Mouse (Mus musculus) liver, embryonic 12.5 days (tissue): ENCODE measurements around the gene Plxna3. TPM values are rescaled to one million over a fixed set of nuclear protein-coding genes. Genes with fewer than 3 reads are reported as not detected.

Source experiments
- ATAC-seq: fragments of 200-750 bp; cut with Nextera tagmentation; 2 replicates; pipeline ENCODE4 v1.8.0; 2017; ENCODE audit warnings: moderate number of reproducible peaks, mild to moderate bottlenecking, moderate library complexity
- H3K27ac ChIP-seq: fragments of 300-500 bp; sonication (generic); 2 replicates; pipeline ENCODE4 v1.5.1; 2016; ENCODE audit warnings: mild to moderate bottlenecking
- H3K27me3 ChIP-seq: fragments of 300-500 bp; sonication (generic); replicated peaks from 2 replicates; pipeline ENCODE4 v1.6.1; 2016; ENCODE audit warnings: mild to moderate bottlenecking, moderate library complexity
- H3K36me3 ChIP-seq: fragments of 300-500 bp; sonication (generic); 2 replicates; pipeline ENCODE4 v1.6.1; 2016; ENCODE audit warnings: mild to moderate bottlenecking, moderate library complexity
- H3K4me1 ChIP-seq: fragments of 300-500 bp; sonication (generic); 2 replicates; pipeline ENCODE4 v1.6.1; 2016
- H3K4me2 ChIP-seq: fragments of 300-500 bp; sonication (generic); 2 replicates; pipeline ENCODE4 v1.6.1; 2016; ENCODE audit warnings: mild to moderate bottlenecking, moderate library complexity
- H3K4me3 ChIP-seq: fragments of 300-500 bp; sonication (generic); 2 replicates; pipeline ENCODE4 v1.5.1; 2016; ENCODE audit warnings: mild to moderate bottlenecking, moderate library complexity
- H3K9ac ChIP-seq: fragments of 300-500 bp; sonication (generic); 2 replicates; pipeline ENCODE4 v1.6.1; 2016; ENCODE audit warnings: mild to moderate bottlenecking, moderate library complexity
- H3K9me3 ChIP-seq: fragments of 300-500 bp; sonication (generic); replicated peaks from 2 replicates; pipeline ENCODE4 v1.6.1; 2016; ENCODE audit warnings: mild to moderate bottlenecking, moderate library complexity
- WGBS: fragments of 180-500 bp; shearing (Covaris S2); methylation state at CpG from one replicate; pipeline ENCODE4 v1.1.7; 2016; ENCODE audit not compliant: insufficient replicate concordance; 5-methylcytosine and 5-hydroxymethylcytosine counted together
- polyA plus RNA-seq: library from polyadenylated mRNA; unstranded; fragments of >200 nt; fragmentation: Nextera tagmentation; extraction: Ambion mirVana; gene quantifications from 2 replicates; pipeline ENCODE4 v1.2.1, GENCODE M21; 2016

Plxna3 gene
- 2.4 and 2.6 TPM in 2 replicates for polyA plus RNA-seq

- H3K27me3 ChIP-seq: peaks cover 8% of the 10 kb centered on the region; the same call in 1 of the 2 replicates
- peak within 1 kb of the TSS; percentile 48 for H3K4me3 ChIP-seq
- no peaks in the 10 kb centered on the region for H3K36me3 ChIP-seq
- H3K27ac ChIP-seq: peak within 1 kb of the TSS; percentile 12; the same call in 1 of the 2 replicates
- peaks cover 27% of the 10 kb centered on the region; the same call in 1 of the 2 replicates for H3K4me1 ChIP-seq
- H3K9ac ChIP-seq: peak within 1 kb of the TSS; percentile 52
- ATAC-seq: peak; percentile 90
- 18% methylated on average over 24 of the region's 30 CpGs for WGBS
- H3K4me2 ChIP-seq: peak within 1 kb of the TSS; percentile 70
- H3K9me3 ChIP-seq: no peaks in the 10 kb centered on the region
Observed at GRCm38 (mm10) chrX:74328725-74329161, at the start of gene Plxna3. Gene Plxna3, plus strand, starts transcription at chrX:74329066.

DNA sequence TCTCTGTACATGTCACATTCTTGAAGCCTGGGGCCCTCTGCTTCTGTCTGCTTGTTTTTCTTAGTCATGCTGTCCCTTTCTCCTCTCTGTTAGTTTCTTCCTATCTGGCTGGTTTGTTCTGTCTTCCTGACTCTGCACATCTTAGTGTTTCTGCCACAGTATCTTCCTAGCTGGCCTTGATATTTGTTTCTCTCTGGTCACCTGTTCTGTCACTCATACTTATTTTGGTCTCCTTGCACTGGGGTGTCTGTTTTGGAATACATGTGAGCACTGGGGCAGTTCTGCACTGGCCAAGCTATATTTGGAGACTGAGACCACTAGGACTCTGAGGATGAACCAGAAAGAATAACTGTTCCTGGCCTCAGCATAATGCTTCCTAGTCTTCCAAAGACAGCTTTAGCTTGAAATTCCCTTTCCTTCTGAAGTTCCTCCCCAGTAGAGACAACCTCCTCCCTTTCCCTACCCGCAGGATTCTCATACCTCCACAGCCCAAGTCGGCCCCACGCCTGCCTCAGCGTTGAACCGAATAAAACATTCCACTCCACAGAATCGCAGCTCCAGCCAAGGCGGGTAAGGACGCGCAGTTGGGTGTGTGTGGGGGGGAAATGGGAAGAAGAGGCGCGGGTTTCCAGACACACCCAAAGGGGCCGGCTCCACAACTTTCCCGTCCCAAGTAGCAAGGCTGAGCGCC, 47.7 kb upstream of the Plxna3 start:
- Histone ChIP-seq H3K27me3 (no peaks in the 10 kb centered on the region), H3K9ac (peak overlapping the region; percentile 76), H3K4me1 (peaks cover 34% of the 10 kb centered on the region), H3K9me3 (no peaks in the 10 kb centered on the region), H3K27ac (peak overlapping the region; percentile 95), H3K4me3 (peak overlapping the region; percentile 71), H3K4me2 (peak overlapping the region; percentile 85), H3K36me3 (peaks cover 16% of the 10 kb centered on the region; the same call in 1 of the 2 replicates)
- ATAC-seq: peak; percentile 3; the same call in 1 of the 2 replicates
- 11% methylated on average over 14 of the region's 14 CpGs for WGBS

GRCm38 (mm10) chrX:74281732-74282394, 47.0 kb upstream of the Plxna3 start, which contains the start of the genes Taz and Dnase1l1:
Gene Taz, plus strand, starts transcription at chrX:74281912.
Gene Dnase1l1, minus strand, starts transcription at chrX:74282337.
- H3K9me3 ChIP-seq: no peaks in the 10 kb centered on the region
- WGBS: 6% methylated on average over 16 of the region's 16 CpGs
- H3K9ac ChIP-seq: peak within 1 kb of the TSS; percentile 76
- peak within 1 kb of the TSS; percentile 95 for H3K27ac ChIP-seq
- peak; percentile 97 for ATAC-seq
- H3K36me3 ChIP-seq: peaks cover 10% of the 10 kb centered on the region; the same call in 1 of the 2 replicates
- H3K4me1 ChIP-seq: peaks cover 34% of the 10 kb centered on the region
- no peaks in the 10 kb centered on the region for H3K27me3 ChIP-seq
- peak within 1 kb of the TSS; percentile 71 for H3K4me3 ChIP-seq
- H3K4me2 ChIP-seq: peak within 1 kb of the TSS; percentile 85

GRCm38 (mm10) chrX:74282395-74283091, 46.3 kb upstream of the Plxna3 start:
- ATAC-seq: peak; percentile 52
- 6% methylated on average over 39 of the region's 39 CpGs for WGBS
- peak overlapping the region; percentile 95 for H3K27ac ChIP-seq
- H3K4me1 ChIP-seq: peaks cover 34% of the 10 kb centered on the region
- H3K9ac ChIP-seq: peak overlapping the region; percentile 76
- H3K27me3 ChIP-seq: no peaks in the 10 kb centered on the region
- no peaks in the 10 kb centered on the region for H3K9me3 ChIP-seq
- H3K4me3 ChIP-seq: peak overlapping the region; percentile 71
- peaks cover 10% of the 10 kb centered on the region; the same call in 1 of the 2 replicates for H3K36me3 ChIP-seq
- H3K4me2 ChIP-seq: peak overlapping the region; percentile 85

GRCm38 (mm10) chrX:74283092-74283437, 45.8 kb upstream of the Plxna3 start:
- peak overlapping the region; percentile 85 for H3K4me2 ChIP-seq
- H3K9ac ChIP-seq: peak overlapping the region; percentile 76
- peaks cover 12% of the 10 kb centered on the region for H3K36me3 ChIP-seq
- no peaks in the 10 kb centered on the region for H3K27me3 ChIP-seq
- WGBS: 24% methylated on average over 5 of the region's 5 CpGs
- H3K9me3 ChIP-seq: no peaks in the 10 kb centered on the region
- ATAC-seq: no peak
- H3K27ac ChIP-seq: peak overlapping the region; percentile 95
- H3K4me1 ChIP-seq: peaks cover 31% of the 10 kb centered on the region
- peak overlapping the region; percentile 71 for H3K4me3 ChIP-seq

DNA sequence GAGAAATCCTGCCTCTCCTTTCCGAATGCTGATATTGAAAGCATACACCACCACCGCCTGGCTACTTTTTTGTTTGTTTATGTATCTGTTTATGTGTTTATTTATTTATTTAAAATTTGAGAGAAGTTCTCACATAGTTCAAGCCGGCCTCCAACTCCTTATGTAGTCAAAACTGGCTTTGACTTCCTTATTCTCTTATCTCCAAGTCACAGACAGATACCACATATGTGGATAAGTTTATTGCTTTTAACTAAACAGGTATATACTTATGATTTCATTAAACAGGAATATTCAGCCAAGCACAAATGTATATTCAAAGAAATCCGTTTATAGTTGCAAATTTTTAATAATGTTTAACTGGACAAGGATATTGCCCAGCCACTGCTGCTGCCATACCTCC, 35.4 kb upstream of the Plxna3 start:
- 45% methylated on average over 4 of the region's 4 CpGs for WGBS
- Histone ChIP-seq H3K9me3 (no peaks in the 10 kb centered on the region), H3K27ac (no peak overlapping the region), H3K4me3 (no peak overlapping the region), H3K9ac (no peak overlapping the region), H3K36me3 (peaks cover 17% of the 10 kb centered on the region), H3K27me3 (no peaks in the 10 kb centered on the region), H3K4me2 (no peak overlapping the region), H3K4me1 (peaks cover 10% of the 10 kb centered on the region; the same call in 1 of the 2 replicates)
- no peak for ATAC-seq

DNA sequence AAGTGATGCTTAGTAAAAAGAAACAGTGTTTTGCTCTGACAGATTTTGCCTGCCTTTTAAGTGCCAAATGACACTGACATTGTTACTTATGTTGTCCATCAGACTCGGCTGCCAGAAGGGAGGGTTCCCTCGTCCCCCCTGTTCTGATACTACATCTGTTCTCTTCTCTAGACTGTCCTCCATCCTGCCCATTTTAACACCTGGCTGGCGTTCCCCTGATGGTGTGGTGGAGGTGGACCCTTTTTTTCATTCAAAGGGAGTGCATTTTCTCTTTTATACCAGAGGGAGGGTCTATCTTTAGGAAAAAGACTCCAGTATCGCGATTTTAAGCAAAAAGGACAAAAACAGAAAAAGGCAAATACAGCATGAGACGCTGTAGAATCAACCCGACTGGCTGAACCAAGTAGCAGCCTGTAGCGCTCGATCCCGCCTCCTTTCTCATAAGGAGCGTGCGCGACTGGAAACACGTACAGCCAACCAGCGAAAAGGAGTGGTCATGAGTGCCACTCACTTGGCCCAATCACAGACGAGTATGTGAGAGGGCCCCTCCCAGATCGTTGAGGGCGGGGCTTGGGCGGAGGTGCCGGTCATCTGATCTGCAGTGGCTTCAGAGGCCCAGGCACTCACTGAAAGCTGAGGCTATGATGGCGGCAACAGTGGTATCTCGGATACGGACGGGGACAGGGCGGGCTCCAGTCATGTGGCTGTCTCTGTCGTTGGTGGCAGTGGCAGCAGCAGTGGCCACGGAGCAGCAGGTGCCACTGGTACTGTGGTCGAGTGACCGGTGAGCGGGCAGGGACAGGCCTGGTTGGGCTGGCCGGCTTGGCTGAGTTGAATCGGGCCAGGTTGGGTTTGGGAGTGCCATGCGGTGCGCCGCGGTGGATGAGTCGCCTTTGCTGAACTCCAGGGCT, 32.1 kb upstream of the Plxna3 start, which contains the start of gene Atp6ap1:
Gene Atp6ap1, plus strand, starts transcription at position 560 of the 911 bp plus-strand sequence.
- Histone ChIP-seq H3K4me1 (peaks cover 21% of the 10 kb centered on the region), H3K27ac (peak within 1 kb of the TSS; percentile 84), H3K27me3 (0 out of 2 replicates have a peak, but pooled peaks cover 6% of the 10 kb centered on the region), H3K4me2 (peak within 1 kb of the TSS; percentile 77), H3K9ac (peak within 1 kb of the TSS; percentile 77), H3K4me3 (peak within 1 kb of the TSS; percentile 75), H3K9me3 (no peaks in the 10 kb centered on the region), H3K36me3 (peaks cover 32% of the 10 kb centered on the region)
- ATAC-seq: peak; percentile 96
- 12% methylated on average over 37 of the region's 37 CpGs for WGBS

DNA sequence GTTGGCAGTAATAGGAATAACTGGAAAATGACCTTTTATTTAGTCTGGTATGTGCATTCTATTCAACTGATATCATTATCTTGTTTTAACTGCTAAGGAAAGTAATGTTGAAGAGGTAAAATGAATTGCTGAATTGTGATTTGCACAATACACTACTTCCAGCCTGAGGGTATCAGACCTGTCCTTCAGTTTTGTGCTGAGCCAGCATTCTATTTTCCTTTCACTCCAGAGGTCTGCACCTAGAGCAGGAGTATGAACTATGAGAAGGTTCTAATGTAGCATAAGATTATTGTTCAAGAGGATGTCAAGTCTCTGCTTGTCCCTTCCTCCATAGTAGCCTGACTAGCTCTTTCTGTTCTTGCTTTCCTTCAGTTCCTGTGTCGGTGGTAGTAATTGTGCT, 30.5 kb upstream of the Plxna3 start:
- peaks cover 21% of the 10 kb centered on the region for H3K4me1 ChIP-seq
- no peak overlapping the region for H3K27ac ChIP-seq
- 0 out of 2 replicates have a peak overlapping the region, but pooled peaks have one; percentile 31 for H3K9ac ChIP-seq
- 36% methylated on average over 1 of the region's 1 CpGs for WGBS
- 0 out of 2 replicates have a peak, but pooled peaks cover 6% of the 10 kb centered on the region for H3K27me3 ChIP-seq
- H3K4me3 ChIP-seq: peak overlapping the region; percentile 26
- no peak for ATAC-seq
- peak overlapping the region; percentile 52 for H3K4me2 ChIP-seq
- H3K9me3 ChIP-seq: no peaks in the 10 kb centered on the region
- peaks cover 47% of the 10 kb centered on the region for H3K36me3 ChIP-seq

DNA sequence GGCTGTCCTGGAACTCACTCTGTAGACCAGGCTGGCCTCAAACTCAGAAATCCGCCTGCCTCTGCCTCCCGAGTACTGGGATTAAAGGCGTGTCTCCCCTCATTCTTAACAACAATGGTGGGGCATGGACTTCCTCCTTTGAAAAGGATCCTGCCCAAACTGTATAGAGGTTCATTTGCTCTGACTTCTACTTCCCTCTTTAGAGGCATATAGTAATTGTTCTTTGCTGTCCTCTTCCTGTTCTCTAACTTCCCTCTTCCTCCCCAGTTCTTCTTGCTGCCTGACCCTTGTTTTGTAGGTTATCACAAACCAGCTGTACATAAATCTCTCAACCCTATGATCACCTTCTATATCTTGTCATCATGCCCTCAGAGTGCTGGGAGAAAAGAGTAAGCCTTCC, 29.1 kb upstream of the Plxna3 start:
- WGBS: 69% methylated on average over 3 of the region's 3 CpGs
- Histone ChIP-seq H3K36me3 (peaks cover 58% of the 10 kb centered on the region), H3K4me2 (no peak overlapping the region), H3K9me3 (no peaks in the 10 kb centered on the region), H3K4me1 (peaks cover 25% of the 10 kb centered on the region), H3K9ac (no peak overlapping the region), H3K4me3 (no peak overlapping the region), H3K27me3 (0 out of 2 replicates have a peak, but pooled peaks cover 6% of the 10 kb centered on the region), H3K27ac (no peak overlapping the region)
- ATAC-seq: no peak

DNA sequence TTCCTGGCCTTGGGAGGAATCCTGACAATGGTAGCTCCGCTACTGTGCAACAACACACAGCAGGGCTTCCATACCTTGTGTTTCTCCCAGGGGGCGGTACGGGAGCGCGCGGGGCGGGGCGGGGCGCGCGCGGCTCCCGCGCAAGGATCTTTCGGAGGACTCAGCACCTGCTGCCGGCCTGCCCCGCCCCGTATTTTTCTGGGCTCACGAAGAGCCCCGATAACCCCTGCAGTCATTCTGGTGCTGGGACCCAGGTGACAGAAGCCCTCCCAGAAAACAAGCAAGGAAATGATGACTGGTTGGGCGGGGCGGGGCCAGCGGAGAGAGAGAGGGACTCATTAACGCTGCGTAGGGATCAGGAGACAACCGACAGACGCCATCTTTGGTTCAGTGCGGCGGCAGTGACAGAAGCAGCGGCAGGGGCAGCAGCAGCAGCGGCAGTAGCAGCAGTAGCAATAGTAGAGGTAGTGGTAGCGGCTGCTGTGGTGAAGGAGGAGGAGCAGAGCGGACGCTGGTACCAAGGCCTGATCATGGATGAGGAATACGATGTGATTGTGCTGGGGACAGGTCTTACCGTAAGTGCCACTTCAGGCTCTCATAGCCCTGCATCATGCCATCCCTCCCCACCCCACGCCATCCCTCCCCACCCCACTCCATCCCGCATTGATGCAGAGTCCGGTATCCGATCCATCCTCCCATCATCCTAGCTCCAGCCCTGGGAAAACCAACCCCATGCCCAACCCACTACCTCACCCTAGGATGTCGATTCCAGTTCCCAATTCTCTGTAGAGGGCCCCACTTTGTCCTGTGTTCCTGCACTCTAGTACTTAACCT, 23.8 kb upstream of the Plxna3 start, which contains the start of gene Gdi1:
Gene Gdi1, plus strand, starts transcription at position 132 of the 834 bp plus-strand sequence.
- H3K4me3 ChIP-seq: peak within 1 kb of the TSS; percentile 69
- H3K4me1 ChIP-seq: peaks cover 17% of the 10 kb centered on the region
- ATAC-seq: peak; percentile 83
- WGBS: 11% methylated on average over 39 of the region's 41 CpGs
- H3K27ac ChIP-seq: peak within 1 kb of the TSS; percentile 86
- H3K27me3 ChIP-seq: 0 out of 2 replicates have a peak, but pooled peaks cover 6% of the 10 kb centered on the region
- H3K9ac ChIP-seq: peak within 1 kb of the TSS; percentile 78
- H3K9me3 ChIP-seq: no peaks in the 10 kb centered on the region
- peak within 1 kb of the TSS; percentile 77 for H3K4me2 ChIP-seq
- peaks cover 83% of the 10 kb centered on the region for H3K36me3 ChIP-seq
